Mouse (Mus musculus) activated CD4-positive, CD25-positive, alpha-beta regulatory T cell, adult 4 months (primary cell): Measurements from ENCODE around the gene Snap91. TPM values are rescaled to one million over a fixed set of nuclear protein-coding genes. Genes with fewer than 3 reads are reported as not detected.

Experiments used
- ATAC-seq: one replicate; pipeline ENCODE4 v1.8.0; 2017
- polyA plus RNA-seq, 2 experiments: library from polyadenylated mRNA; unstranded; fragments of 100-300 nt; shearing (Covaris generic); gene quantifications; one replicate each; pipeline ENCODE4 v1.2.1; 2017

Gene Snap91
- polyA plus RNA-seq, result not detected

DNA sequence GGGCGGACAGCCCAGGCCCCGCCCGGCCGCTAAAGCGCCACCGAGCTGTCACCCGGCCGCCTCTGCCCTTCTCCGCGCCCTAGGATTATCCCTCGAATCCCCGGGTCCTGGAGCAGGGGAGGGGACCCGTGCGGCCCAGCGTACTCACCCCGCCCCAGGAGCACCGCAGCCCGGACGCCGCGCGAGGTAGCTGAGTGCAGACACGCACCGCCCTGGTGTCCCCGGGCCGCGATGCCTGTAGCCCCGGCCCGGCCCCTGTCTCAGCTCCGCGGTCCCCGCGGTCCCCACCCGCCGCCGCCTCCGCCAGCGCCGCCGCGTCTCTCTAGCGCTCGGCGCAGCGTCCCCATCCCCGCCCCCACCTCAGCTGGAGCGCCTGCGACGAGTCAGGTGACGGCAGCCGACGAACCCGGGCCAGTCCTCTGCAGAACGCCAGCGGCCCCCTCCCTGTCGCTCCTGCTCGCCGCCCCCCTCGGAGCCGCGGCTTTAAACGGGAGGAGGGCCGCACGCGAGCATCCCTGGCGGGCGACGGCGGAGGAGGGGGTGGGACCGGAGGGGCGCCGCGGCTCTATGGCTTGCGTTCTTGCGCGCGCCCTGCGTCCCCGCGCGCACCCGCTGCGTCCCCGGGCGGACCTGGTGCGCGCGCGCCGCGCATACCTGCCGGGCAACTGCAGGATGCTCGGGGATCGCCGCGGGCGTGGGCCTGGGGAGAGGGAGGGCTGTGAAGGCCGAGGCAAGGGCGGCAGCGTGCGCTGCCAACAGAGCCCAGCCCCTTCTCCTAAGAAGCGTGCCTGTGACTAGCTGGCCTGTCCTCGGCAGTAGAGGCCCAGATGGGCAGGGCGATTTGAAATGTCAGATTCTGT, at the start of gene Snap91:
TSS of gene Snap91 (minus strand) at position 542 of the 860 bp plus-strand sequence.
- ATAC-seq, result no peak

DNA sequence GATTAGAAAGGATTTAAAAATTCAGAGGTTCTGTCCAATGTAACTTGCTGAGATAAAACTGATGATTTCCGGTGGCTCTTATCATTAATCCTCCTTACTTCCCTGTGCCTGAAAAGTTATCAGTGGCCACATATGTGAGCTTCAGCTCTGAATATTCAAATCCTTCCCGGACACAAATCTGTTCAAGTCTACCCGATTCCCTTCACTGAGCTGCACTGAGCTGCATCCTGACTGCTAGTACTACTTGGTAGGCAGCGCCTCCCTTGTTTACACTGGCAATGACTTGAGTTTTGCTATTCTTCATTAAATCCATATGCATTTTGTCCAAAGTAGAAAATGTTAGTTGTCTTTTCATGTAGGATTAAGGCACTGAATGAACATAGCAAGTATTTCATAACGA, 46.1 kb upstream of the Snap91 start:
- no peak for ATAC-seq

DNA sequence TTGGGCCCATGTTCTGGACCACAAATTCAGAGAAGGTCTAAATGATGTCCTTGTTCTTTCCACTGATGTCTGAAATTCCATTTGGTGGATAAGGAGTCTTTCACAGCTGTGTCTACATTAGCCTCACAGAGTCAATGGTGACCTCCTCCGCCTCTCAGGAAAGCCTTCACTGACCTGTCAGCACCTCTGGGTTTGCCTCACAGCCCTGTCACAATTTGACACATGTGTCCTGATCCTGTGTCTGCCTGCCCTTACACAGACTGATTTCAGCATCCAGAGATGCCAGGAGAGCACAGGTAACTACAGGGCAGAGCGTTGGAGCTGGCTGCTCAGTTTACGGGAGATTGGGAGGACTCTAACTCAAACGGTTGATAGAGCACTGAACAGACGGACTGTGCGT, 45.2 kb upstream of the Snap91 start:
- ATAC-seq, result no peak

- ATAC-seq, result no peak
Observed at GRCm38 (mm10) chr9:86922430-86922829, 42.0 kb upstream of the Snap91 start.

DNA sequence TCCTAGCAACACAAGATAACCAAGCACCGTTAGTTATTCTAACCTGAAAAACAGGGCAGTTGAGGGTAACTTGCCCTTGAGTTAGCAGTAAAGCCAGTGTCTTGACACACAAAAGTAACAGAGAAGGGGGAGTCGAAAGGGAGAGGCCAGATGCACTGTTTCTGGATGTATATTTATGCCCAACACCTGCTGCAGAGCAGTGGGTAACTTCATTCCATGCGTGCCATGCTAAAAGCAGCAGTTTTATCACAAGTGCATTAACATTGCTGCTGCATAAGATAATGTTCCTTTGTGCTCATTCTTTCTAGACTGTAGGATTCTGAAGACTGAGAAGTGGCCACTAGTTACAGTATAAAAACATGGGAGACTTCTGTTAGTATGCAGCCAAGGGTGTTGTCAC, 36.1 kb upstream of the Snap91 start:
- no peak for ATAC-seq

- no peak for ATAC-seq
Observed at GRCm38 (mm10) chr9:86899502-86900199, 19.2 kb upstream of the Snap91 start.

GRCm38 (mm10) chr9:86879216-86880112, 990 bp downstream of the Snap91 start:
- no peak for ATAC-seq

DNA sequence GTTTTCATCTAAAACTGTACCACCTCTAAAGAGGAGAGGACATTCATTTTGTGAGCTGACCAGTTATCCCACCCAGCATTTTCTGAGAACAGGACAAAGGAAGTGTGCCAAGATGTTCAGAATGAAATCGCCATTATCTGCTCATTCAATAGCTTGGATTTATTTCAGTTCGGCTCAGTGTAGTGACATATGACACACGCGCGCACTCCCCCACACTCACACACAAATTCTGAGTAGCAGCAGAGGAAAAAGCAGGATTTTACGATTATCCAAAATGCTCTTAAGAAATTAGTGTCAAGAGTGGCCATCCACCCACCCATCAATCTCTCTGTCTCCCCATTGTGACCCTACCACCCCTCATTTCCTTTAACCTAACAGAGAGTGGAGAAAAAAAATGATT, 1.7 kb downstream of the Snap91 start:
- no peak for ATAC-seq

- ATAC-seq, result no peak
Observed at GRCm38 (mm10) chr9:86873681-86874080, 6.8 kb downstream of the Snap91 start.

- no peak for ATAC-seq
Observed at GRCm38 (mm10) chr9:86869586-86870338, 10.7 kb downstream of the Snap91 start.

GRCm38 (mm10) chr9:86858101-86858500, 22.4 kb downstream of the Snap91 start:
- no peak for ATAC-seq

DNA sequence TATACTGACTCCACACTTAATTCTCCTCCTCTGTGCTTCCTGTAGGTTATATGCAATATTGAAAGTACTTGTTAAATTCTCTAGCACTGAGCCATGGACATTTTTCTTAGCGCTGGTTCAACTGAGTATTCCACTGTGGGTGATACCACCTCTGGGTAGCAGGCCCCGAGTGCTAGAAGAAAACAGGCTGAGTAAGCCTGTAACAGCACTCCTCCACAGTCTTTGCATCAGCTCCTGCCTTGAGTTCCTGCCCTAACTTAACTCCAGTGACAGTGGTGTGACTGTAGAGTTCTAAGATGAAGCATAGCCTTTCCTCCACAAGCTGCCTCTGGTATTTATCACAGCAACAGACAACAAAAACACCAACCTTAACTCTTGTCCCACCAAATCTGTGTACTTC, 22.8 kb downstream of the Snap91 start:
- ATAC-seq, result no peak

DNA sequence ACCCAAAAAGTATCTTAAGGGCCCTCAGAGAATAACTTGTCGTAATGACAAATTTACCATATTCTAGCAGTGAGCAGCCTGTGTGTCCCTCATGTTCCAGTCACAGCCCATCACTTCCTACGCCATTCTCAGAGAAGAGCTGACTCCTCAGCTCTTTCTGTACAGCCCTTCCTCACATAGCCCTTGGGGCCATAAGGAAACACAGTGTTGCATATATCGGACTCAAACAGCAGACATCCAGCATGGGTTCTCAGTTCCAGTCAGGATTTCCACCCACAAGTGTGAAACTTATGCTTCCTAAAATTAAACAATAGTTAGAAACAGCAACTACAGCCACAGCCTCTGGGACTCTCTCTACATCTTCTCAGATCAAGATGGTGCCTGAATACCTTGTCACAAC, 27.6 kb downstream of the Snap91 start:
- ATAC-seq, result no peak

- ATAC-seq, result no peak
Observed at GRCm38 (mm10) chr9:86851689-86852088, 28.8 kb downstream of the Snap91 start.

- ATAC-seq, result no peak
Observed at GRCm38 (mm10) chr9:86850452-86851207, 29.8 kb downstream of the Snap91 start.

- ATAC-seq, result no peak
Observed at GRCm38 (mm10) chr9:86843747-86844353, 36.6 kb downstream of the Snap91 start.

GRCm38 (mm10) chr9:86829792-86830191, 50.7 kb downstream of the Snap91 start:
- no peak for ATAC-seq

- no peak for ATAC-seq
Observed at GRCm38 (mm10) chr9:86829034-86829433, 51.4 kb downstream of the Snap91 start.

GRCm38 (mm10) chr9:86819366-86819765, 61.1 kb downstream of the Snap91 start:
- ATAC-seq, result no peak

DNA sequence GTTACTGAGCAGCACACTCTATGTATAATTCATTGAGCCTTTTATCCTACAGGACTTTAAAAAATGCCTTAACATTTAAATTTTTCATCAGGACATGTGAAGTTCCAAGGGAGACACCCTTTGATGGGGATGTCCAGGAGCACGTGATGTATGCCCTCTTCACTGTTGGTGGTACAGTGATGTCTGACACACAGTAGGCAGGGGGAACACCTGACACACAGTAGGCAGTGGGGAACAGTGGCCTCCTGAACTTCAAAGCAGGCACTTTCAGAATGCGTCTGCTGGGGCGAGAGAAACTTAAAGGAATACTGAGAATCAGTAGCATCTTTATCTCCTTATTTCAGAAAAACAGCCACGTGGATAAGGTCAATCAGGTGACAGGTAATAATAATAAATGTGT, 62.8 kb downstream of the Snap91 start:
- ATAC-seq, result no peak

GRCm38 (mm10) chr9:86814340-86814739, 66.1 kb downstream of the Snap91 start:
- no peak for ATAC-seq
